Mouse (Mus musculus): Measurements from ENCODE around the gene Osbpl11. TPM values are rescaled to one million over a fixed set of nuclear protein-coding genes. Genes with fewer than 3 reads are reported as not detected.

Gene Osbpl11
- polyA plus RNA-seq (2017; shearing (Covaris generic)), result 5.9 TPM

DNA sequence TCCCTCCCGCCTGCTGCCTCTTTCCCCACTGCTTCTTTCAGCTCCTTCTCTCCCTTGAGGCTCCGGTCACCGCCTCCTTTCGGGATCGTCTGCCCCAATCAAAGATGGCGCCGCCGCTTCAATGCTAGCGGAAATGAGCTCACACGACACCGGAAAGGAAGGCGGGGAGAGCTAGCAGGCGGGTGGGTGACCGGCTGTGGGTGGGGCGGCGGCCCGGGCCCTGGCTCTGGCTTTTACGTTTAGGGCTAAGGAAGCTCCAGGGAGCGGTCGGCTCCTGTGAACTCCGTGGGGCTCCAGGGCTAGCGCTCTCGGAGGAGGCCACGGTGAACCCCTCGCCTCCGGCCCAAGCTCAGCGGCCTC is at the start of gene Osbpl11:
TSS of gene Osbpl11 (plus strand) at position 171 of the 360 bp plus-strand sequence.

DNA sequence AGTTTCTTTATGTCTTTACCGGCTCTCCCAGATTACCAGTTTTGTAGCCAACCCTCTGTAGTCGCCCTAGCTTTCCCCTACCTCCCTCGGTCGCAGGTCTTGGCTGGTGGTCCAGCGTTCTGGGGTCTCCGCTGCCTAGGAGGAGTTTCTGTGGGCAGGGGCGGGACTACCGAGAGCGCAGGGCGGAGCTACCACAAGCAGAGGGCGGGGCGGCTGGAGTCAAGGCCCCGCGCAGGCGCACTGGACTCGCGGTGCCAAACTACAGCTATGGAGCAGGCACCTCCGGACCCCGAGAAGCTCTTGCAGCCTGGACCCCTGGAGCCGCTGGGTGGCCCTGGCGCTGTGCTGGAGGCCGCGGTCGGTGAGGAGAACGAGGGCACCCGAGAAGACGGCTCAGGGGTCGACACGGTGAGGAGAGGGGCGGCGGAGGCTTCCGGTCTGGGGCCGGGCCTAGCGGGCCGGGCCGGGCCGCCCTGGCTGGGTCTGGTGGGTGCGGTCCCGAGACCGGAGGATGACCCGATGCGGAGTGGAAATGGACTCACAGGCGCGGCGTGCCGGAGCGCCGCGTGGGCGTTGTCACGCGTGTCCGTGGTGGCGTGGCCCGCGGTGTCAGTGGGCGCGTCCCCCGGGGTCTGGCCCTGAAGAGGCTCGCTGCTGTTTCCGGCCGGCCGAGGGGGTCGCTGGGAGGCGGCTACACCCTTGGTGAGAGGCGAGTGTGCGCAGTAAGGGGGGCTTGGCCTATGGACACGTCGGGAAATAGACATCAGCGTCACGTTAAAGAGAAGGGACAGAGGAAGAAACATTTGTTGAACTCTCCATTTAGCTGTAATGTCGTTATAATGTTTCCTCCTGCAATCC is 66.6 kb downstream of the Osbpl11 start, which contains the start of gene Snx4:
TSS of gene Snx4 (plus strand) at position 249 of the 858 bp plus-strand sequence.

Other genes starting within 250 kb of the Osbpl11 start
- gene Iqcg, start 128.9 kb upstream of the Osbpl11 start, polyA plus RNA-seq (2017; shearing (Covaris generic)), result 0.53 TPM
- gene Rpl35a, start 128.6 kb upstream of the Osbpl11 start, polyA plus RNA-seq (2017; shearing (Covaris generic)), result 1,016 TPM
- gene Lmln, start 122.5 kb upstream of the Osbpl11 start, polyA plus RNA-seq (2017; shearing (Covaris generic)), result 0.26 TPM
- gene Snx4, start 66.4 kb downstream of the Osbpl11 start, polyA plus RNA-seq (2017; shearing (Covaris generic)), result 144 TPM
- 92.8 TPM for gene Zfp148, start 195.8 kb downstream of the Osbpl11 start, polyA plus RNA-seq (2017; shearing (Covaris generic))

All from CD4-positive, CD25-positive, alpha-beta regulatory T cell, adult 9 weeks (primary cell).